Mouse (Mus musculus) c-Kit-positive CD71-positive TER-119-negative erythroid progenitor cells, embryonic 14.5 days (primary cell): Measurements from ENCODE around the gene Gm3336.

ENCODE experiments used
- DNase-seq: peaks from one replicate; pipeline ENCODE4 v3.0.0-alpha.2; 2013; ENCODE audit warnings: low read depth

The Gm3336 gene

DNA sequence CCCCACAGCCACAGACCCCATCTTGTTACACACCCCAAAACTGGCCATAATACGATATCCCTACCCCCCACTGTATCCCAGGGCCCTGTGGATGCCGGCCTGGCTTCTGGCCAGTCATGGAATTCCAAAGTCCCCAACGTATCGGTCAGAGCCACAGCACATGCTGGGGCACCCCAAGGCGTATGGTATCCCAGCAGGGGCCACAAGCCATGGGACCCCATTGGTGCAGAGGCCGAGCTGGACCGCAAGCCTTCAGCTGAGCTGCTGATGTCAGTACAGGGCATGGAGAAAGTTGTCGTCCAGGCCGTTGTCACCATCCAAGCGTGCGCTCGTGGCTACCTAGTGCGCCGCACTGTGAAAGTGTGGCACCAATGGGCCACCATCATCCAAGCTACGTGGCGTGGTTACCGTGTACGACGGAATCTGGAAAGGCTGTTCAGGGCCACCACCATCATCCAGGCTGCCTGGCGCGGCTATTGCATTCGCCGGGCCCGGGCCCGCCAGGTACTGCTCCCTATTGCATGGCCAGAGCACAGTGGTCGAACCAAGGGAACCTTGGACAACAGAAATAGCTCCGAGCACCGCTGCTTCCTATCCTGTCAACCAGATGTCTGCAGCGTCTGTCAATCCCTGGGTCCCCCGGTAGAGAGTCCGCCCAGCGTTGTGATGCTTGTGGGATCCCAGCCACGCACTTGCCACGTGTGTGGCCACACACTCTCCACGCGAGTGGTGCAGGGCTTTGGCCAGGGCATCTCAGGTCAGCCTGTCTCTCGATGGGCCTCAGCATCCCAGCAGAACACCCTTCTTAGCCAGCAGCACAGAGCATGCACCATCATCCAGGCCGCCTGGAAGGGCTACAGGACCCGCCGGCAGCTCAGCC, 1.6 kb upstream of the Gm3336 start:
- no peak for DNase-seq

DNA sequence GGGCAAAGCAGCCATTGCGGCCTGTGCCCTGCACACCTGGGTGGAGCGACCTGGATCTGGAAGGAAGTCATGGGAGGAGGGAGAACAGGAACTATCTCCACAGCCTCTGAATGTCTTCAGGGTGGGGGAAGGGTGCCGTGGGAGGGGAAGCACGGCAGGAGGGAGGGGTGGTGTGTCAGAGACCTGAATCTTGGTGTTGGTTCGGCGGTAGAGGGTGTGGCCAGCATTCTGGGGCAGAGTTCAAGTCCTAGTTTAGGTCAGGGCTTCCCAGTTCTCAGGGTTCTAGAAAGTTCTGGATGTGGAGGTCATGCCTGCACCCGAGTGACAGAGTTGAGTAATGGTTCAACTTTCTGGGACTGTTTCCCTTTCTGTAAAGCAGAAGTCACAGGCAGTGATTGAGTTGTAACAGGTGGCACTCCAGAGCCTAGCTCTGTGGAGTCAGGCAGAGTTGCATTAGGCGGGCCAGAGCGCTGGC, 1.5 kb downstream of the Gm3336 start:
- no peak for DNase-seq

DNA sequence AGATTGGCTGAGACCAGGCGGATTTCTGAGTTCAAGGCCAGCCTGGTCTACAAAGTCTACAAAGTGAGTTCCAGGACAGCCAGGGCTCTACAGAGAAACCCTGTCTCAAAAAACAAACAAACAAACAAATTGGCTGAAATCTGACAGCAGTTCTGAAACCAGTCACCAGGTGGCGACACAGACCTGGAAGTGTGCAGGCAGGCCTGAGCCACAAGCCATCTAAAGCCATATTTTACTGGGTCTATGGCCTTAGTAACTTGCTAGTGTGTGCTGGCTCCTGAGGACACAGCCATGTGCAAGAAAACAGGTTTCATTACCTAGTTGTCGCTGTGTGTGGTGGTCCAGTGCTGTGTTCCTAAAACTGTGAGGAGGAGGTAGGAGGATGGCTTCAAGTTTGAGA, 2.4 kb downstream of the Gm3336 start:
- no peak for DNase-seq

DNA sequence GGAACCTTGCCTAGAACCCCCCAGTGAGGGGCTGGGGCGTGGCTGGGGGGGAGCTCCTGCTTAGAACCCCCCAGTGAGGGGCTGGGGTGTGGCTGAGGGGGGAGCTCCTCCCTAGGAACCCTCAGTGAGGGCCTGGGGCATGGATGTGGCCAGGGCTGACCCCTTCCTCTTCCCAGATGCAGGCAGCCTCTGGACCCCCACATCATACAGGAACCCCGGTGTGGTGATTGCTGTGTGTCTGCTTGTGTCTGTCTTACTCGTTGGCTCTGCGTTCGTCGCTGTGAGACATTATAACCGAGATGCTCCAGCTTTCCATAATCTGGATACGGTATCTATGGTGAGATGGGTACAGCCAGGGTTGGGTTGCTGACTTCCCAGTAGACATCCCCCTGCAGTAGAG, 3.3 kb downstream of the Gm3336 start:
- no peak for DNase-seq

DNA sequence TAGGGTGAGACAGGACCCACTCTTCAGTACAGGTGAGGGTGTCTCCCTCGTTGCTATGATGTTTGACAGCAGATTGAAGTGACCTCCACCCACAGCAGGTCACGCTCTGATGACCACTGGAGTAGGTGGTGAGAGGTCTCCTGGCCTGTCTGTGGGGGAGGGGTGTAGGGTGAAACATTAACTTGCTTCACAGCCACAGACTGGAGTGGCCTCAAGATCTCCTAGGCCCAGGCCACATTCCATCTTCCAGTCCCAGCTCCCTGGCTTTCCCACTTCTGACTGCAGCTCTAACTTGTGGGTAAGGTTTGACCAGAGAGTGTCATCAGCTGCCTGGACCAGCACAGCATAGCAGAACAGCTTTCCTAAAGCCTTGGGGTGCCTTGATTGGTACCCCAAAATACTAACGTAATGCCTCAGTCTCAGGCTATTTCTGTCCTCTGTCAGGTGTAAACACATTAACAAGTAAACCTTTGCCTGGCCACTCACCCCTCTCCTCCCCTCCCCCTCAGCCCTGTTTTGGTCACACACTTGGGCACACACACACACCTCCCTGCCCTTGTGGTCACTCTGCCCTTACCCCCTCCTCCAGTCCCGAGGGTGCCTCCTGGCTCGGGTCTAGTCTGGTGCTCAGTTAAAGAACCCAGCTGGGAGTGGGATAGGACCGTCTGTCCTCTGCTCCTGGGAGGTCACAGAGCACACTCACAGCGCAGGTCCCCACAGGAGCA, 5.3 kb downstream of the Gm3336 start, which contains the start of gene Pde4c:
TSS of gene Pde4c (plus strand) at position 235 of the 725 bp plus-strand sequence.
- no peak for DNase-seq

DNA sequence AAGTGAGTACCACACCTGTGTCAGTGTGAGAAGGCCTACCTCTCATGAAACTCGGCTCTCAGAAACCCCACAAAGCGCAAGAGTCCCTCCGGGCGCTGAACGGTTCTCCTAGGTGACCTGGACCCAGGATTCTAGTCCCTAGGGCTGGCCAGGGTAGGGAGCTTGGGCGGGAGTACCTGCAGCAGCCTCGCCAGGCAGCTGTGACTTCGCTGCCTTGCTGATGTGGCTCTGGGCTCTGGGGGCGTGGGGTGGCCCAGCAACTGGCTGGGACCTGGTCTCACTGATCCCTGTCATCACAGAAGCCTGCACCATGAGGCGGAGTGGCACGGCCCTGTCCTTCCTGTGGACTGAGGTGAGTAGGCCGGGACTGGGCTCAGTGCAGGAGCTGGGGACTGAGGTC, 5.9 kb downstream of the Gm3336 start:
- DNase-seq = no peak

DNA sequence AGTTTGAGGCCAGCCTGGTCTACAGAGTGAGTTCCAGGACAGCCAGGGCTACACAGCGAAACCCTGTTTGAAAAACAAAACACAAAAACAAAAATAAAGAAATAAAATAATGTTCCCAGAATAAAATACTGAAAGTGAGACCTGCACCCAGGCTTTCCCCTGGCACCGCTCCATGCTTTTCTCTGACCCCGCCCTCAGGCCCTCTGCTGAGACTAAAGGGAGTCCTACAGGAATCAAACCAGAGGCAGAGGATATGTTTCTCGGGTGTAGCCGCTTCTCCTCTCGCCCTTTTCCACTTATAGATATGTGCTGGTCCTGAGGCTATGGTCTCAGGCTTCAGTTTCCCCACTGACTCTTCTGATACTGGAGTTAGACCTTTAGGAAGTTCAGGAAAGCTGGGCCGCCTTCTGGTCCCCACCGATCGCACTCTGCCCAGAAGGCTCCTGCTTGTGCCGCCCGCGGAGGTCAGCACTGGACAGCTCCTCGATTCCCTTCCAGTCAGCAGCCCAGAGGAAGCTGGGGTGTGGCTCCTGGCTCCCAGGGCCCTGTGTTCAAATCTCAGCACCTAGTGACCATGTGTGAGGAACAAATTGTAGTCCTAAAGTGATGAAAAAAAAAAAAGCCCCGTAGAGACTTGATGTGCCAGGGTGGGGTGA, 7.6 kb downstream of the Gm3336 start:
- no peak for DNase-seq

DNA sequence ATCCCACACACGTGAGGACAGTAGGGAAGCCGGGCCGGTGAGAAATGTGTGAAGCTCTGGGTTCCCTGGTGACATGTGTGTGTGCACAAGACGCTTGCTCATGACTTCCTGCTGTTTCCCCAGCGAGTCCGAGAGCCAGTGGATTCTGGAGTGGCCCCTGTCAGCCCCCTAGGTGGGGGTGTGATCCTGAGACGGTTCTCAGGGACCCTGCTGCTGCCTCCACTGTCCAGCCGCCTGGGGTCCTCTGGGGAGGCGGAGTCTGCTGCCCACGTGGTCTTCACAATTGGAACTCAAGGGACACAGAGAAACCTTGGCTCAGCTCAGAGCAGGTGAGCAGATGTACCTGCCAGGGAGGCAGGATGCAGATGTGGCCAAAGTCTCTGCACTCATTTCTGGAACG, 8.4 kb downstream of the Gm3336 start:
- no peak for DNase-seq

DNA sequence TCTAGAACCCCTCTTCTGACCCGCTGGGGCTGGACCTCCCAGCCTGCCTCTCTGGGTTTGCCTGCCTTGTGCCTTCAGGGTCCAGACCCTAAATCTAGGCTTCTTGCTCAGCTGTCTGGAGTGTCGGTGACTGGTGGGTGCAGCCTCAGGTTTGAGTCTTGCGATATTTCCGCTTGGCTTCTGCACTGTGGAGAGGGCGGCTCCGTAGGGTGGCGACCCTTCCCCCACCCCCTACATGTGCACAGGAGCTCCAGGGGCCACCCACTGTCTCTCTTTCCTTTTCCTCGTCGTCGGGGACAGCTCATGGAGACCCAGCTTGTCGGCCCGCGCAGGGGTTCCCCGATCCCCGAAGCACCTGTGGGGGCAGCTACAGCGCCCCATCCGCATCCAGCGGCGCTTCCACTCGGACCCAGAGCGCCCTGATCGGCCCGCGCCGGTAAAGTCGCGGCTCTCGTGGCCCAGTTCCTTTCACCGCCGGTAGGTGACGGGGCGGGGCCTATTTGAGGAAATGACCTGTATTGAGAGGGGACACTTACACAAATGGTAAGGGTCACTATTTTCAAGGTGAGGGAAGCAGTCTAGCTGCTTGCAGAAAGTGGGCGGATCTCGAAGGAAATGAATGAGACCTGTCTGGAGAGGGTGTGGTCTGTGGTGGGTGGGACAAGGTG, 11.6 kb downstream of the Gm3336 start:
- no peak for DNase-seq

DNA sequence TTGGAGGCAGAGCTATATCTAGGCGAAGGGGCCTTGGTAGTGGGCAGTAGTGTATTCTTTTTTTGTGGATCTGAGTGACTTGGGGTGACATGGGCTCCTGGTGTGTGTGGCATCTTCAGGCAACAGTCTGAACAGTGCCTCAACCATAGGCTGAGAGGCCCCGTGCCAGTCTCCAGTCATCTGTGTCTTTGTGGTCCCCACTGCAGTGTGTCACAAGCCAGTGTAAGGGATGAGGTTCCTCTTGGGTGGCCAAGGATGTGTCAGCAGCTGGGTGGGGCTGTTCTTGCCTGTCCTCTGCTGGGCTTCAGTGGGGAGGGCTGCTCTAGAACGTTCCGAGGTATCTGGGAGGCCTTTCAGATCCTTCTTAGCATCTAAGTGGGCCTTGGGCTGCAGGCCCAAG, 12.6 kb downstream of the Gm3336 start:
- DNase-seq = no peak

DNA sequence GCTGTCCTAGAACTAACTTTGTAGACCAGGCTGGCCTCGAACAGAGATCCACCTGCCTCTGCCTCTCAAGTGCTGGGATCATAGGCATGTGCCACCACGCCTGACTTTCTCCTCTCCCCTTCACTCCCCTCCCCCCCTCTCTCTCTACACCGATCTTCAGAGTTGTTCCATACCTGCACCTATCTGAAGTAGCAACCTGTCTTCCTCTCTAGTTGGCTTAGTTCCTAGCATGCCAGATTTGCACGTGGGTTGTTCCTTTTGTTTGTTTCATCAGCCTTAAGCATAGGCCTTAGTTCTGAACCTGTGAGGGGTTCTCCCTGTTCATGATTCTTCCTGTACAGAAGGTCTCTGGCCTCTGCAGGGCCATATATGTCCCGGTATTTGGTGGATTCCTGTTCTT, 19.4 kb downstream of the Gm3336 start:
- DNase-seq = no peak

DNA sequence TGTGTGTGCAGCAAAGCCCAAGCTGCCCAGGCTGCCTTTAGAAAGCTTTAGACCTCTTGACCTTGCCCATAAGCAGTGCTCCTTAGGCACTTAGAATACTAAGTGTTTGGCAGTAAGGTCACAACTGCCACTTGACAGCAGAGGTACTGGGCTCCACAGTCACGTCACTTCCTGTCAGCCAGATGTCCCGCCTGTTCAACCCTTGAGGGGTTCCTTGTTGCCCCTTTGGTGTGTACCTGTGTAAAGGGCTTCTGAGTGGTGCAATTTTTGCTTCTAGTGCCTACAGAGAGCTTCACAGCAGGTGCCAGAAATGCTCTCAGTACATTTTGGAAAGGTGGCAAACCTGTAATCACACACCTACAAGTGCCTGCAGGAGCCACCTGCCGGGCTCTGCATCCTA, 19.9 kb downstream of the Gm3336 start:
- DNase-seq = no peak

DNA sequence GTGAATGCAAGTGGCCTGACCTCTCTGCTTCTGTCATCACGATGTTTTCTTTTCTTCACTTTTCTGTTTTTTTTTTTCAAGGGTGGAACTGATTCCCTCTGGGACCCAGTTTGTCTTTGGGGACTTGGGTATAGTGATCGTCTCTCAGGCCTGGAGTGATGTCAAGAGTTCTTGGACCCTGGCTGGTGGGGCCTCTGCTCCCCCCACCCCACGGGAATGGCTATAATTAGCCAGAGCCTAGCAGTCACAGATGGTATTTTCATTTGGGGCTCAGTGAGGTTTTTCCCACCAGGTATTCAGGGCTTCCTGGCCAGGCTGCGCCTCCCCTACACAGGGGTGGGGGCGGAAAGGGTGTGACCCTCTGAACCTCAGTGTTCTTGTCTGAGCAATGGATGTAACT, 23.3 kb downstream of the Gm3336 start:
- DNase-seq = no peak

DNA sequence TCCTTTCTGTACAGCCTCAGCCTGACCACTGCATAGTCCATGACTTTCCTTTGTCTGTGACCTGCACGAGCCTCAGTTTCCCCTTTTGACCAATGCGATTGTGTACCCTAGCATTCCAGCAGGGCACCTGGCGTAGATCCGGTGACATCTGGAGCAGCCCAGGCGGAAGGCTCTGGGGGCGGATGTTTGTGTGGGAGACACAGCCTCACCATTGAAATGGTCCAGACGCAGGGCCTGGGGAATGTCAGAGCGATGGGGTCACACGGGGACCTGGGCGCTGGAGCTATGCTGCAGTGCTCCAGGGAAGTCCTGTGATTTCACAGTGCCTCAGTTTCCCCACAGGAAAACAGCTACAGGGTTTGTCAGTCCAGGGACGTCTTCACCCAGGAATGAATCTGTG, 23.8 kb downstream of the Gm3336 start:
- no peak for DNase-seq

DNA sequence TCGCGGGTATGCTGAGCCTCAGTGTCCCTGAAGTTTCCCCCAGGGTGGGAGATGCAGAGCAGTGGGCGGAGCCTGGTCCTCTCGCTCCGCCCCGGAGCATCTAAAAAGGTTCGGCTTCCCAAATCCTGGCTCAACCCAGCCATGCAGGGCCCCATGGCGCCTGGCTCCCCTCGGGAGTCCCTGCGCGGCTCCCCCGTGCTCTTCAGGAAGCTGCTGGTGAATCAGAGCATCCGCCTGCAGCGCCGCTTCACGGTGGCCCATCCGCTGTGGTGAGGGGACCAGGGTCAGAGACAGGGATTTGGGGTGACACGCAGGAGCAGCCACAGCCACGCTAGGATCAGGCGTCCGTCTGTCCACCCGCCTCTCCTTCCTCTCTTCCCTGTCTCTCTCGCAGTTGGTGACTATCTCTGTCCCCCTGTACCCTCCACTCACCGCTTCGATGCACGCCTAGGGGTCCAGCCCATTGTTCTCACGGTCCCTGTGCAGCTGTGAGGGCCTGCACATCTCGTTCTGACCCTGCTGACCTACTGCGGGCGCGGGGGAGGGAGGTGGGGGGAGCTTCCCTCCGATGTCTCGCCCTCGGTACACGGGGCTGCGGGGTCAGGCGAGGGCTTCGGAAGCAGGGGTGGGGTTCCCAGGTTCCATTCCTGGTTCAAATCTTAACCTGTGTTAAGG, 24.8 kb downstream of the Gm3336 start:
- no peak for DNase-seq

DNA sequence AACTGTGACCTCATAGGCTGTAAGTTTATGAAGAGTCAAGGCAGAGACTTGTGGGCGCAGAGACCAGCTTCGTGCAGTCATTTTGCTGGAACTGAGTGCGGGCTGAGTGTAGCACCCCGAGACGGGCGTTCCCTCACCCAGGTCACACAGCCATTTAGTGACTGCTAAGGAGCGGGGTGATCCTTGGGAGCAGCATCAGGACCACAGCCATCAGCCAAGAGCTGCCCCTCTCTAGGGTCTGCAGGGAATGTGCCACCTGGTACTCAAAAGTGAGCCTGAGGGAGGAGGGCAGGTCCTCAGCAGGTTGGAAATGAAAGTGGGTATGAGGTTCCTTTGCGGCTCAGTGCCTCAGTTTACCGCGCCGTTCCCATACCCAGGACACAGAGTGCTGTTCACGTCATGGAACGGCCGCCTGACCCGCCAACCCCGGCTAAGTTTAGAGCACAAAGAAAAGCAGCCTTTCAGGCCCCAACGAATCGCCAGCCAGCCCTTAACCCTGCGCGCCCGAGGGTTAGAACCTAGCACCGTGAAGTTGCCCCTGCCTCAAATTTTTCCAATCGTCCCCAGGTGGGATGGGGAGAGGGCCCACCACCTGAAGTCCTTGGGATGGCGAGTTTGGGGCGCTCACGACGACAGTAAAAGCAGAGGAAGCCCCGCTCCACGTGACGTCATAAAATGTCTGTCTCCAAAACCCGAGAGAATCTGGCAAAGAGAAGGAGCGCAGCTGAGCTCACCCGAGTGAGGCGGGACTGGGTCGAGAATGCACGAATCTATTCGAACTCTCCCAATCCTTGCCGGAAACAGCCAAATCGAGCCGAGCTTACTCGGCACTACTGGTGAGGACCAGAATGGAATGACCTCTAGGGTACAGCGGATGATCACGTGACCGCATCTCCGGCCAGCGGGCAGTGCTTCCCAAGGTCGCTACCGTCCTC, 25.6 kb downstream of the Gm3336 start:
- no peak for DNase-seq

DNA sequence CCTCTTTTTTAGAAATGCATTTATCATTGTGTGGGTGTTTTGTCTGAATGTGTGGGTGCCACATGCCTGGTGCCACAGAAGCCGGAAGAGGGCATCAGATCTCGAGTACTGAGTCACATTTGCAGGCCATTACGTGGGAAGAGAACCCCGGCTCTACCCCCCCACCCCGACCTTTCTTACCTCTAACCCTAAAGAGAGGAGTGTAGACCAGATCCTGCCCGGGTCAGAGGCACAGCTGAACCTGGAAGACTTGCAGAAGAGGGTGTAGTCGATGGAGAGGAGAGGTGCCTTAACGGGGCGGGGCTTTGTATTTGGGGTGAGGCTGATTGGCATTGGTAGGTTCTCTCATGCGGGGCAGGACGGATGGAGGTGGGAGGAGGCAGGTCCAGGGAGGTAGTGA, 26.5 kb downstream of the Gm3336 start:
- DNase-seq = no peak

DNA sequence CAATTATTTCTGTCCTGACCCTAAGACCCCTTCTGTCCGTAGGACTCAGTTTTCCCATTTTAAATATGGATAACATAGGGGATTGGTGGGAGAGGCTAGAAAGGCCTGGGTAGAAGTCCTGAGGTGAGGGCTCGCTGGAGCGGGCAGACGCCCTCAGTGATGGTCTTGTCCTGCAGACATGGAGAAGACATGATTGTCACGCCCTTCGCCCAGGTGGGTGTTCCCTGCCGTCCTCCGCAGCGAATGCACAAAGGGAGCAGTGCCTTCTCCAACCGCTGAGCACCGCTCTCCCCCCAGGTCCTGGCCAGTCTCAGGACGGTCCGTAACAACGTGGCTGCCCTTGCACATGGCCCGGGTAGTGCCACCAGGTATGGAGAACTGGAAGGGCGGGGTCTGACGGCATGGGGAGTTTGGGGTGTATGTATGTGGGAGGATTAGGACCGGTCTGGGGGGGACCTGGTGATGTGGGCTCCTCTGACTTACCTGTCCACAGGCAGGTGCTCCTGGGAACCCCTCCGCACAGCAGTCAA, 27.4 kb downstream of the Gm3336 start:
- no peak for DNase-seq

DNA sequence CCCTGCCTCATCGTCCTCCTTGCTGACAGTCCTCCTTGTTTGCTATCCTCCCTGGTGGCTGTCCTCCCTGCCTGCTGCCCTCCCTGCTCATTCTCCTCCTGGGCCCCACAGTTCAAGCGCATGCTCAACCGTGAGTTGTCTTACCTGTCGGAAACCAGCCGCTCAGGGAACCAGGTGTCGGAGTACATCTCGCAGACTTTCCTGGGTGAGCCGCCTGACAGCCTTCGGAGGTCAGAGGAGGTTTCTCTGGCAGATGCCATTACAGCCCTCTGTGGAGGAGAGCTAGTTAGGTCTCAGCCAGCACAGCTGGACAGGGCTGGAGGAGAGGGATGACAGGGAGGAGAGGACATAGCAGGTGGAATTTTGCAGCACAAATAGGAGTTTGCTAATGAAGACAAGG, 28.3 kb downstream of the Gm3336 start:
- DNase-seq = no peak

DNA sequence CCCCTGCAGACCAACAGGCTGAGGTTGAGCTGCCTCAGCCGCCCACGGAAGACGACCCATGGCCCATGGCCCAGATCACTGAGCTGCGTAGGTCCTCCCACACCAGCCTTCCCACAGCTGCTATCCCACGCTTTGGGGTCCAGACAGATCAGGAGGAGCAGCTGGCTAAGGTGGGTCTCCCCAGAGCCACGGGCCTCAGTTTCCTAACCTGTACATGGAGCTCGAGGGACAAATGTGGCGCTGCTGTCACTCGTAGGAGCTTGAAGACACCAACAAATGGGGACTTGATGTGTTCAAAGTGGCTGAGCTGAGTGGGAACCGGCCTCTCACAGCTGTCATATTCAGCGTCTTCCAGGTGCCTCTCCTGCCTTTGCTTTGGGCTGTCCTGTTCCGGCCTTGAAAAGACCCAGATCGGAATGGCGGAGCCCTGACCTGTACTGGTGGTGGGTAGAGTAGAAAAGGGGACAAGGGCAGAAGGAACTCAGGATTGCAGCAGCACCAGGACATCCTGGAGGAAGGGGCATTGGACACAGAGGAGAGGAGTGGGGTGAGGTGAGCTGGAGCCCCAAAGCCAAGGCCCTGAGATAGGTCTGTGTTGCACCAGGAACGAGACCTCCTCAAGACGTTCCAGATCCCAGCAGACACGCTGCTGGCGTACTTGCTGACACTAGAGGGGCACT, 29.0 kb downstream of the Gm3336 start:
- DNase-seq = no peak
